Mouse (Mus musculus) ES-CJ7 (cell line): ENCODE measurements around the gene Cnn3.

Source experiments
- DNase-seq: peaks from one replicate; pipeline ENCODE4 v3.0.0; 2011; ENCODE audit warnings: low read depth, low spot score

Gene Cnn3

GRCm38 (mm10) chr3:121418251-121418601 lies 8.1 kb upstream of the Cnn3 start:
- DNase-seq, result peak; percentile 58

- peak; percentile 97 for DNase-seq
Measured at GRCm38 (mm10) chr3:121418850-121419435, 7.4 kb upstream of the Cnn3 start.

DNA sequence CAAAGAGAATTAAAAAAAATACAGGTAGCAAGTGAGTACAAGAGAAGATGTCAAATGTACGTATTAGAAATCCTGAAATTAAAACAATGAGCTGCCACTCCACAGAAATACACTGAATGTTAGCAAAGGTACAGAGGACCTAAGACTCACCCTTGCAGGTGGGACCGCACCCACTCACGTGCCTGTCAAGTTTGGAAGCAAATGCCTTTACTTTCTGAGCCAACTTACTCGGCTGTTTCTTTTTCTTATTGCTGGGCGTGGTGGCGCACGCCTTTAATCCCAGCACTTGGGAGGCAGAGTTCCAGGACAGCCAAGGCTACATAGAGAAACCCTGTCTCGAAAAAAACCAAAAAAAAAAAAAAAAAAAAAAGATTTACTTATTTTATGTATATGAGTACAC lies 3.9 kb upstream of the Cnn3 start:
- DNase-seq, result no peak

DNA sequence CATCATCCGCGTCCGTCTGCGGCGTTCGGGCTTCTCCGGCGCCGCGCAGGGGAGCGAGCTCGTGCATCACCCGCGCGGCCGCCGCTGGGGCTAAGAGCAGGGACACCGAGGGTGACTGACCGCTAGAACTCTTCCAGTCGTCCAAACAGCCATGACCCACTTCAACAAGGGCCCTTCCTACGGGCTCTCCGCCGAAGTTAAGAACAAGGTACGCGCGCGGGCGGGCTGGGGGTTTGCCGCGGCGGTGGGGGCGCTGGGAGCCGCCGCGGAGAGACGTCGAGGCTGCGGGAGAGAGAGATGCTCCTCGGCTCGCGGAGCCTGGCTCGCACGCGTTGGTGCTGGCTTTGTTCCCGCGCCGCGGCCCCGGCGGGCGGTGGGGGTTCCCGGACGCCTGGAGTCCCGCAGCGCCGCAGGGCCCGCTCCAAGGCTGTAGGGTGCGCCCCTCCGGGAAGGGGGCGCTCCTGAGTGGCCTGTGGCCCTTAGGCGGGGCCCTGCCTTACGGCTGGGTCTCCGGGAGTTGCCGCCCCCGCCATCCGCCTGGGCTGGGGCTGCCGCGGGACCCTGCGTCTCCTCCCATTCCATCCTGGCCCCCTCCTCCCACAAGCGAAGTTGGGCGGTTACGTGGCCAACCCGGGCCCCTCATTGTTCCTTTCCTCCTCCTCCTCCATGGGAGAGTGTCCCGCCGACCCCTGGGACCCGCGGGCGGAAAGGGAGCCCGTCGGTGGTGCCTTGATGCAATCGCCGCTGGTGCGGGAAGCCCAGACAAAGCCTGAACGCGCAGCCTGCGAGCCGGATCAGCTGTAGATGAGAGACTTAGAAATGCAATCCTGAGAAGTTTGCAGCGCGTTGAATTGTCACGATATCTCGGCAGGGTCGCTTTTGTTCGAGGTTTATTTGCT lies 573 bp downstream of the Cnn3 start:
- peak; percentile 77 for DNase-seq

GRCm38 (mm10) chr3:121427520-121427908 lies 1.2 kb downstream of the Cnn3 start:
- peak; percentile 78 for DNase-seq

- peak; percentile 79 for DNase-seq
Measured at GRCm38 (mm10) chr3:121428230-121428629, 1.9 kb downstream of the Cnn3 start.

GRCm38 (mm10) chr3:121428696-121429259 lies 2.5 kb downstream of the Cnn3 start:
- peak; percentile 80 for DNase-seq

GRCm38 (mm10) chr3:121429469-121429868 lies 3.2 kb downstream of the Cnn3 start:
- DNase-seq, result no peak

- DNase-seq, result peak; percentile 83
Measured at GRCm38 (mm10) chr3:121430289-121430936, 4.1 kb downstream of the Cnn3 start.

GRCm38 (mm10) chr3:121433359-121433758 lies 7.1 kb downstream of the Cnn3 start:
- DNase-seq, result no peak

DNA sequence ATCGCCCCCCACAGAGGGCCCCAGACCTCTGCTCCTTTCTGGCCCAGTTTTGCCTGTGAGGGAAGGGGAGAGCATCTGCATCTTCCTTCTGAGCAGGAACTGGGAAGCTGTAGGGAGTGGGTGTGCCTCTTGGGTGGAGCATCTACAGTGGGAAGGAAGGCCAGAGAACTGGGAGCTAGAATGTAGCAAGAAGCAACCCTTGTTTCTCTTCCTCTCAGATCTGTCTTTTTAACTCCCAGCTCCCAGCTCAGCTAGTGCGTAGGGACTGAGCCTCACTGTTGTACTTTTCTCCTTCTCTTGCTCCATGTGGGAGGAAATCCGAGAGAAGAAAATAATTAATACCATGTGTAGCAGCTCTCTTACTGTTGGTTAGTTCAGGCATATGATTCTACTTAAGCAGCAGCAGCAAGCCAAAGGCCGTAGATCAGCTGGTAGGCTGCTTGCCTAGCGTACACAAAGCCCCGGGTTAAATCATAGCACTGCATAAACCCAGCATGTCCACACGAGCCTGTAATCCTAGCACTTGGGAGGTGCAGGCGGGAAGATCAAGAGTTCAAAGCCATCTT lies 7.8 kb downstream of the Cnn3 start:
- DNase-seq, result peak; percentile 59

DNA sequence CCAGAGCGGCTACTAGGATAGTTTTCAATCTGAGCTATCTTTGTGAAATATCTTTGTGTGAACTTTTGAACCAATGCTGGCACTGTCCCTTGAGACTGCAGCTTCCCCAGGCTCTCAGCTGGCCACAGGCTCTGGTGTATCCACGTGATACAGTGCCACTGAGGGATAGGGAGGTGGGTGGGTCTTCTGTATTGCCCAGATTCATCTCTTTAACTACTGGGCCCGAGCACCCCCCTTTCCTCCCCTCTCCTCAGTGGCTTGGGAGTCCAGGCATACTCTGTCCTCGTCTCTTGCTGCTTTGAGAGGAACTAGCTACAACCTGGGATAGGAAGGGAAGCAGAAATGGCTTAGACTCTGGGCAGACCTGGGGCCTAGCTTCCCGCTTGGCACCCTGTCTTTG lies 9.0 kb downstream of the Cnn3 start:
- DNase-seq, result no peak

DNA sequence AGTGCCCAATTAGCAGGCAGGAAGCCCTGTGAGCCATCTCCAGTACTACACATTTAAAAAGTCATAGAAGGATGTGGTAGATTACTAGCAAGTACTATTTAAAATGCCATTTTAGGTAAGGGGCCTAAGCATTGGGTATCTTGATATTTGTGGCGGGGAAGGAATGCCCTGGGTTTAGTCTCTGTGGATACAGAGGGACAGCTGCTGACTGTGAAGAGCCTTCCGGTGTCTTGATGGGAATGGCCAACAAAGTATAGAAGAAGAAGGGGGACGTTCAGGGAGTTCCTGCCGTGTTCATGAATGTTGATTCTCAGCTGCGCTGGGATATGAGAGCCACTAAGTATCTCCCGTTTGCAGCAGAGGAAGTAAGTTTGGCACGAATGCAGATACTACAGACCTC lies 10.8 kb downstream of the Cnn3 start:
- no peak for DNase-seq

DNA sequence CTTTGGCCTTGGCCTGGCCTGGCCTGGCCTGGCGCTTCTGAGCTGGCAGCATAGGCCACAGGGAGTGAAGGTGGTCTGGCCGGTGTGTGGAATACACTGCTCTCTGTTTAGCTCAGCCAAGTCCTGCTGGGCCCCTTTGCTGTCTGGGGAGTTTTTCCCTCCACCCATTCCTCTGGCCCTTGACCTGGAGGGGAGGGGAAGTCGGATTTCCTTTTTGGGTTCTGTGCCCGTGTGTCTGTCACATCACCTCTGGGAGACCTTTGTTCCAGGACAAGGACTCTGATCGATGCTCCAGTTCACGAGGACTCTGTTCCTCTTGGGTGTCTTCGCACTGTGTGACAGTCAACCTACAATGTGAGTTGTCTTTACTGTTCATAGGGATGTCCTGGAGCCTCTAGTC lies 11.7 kb downstream of the Cnn3 start:
- DNase-seq, result no peak

- DNase-seq, result no peak
Measured at GRCm38 (mm10) chr3:121439623-121440161, 13.4 kb downstream of the Cnn3 start.

DNA sequence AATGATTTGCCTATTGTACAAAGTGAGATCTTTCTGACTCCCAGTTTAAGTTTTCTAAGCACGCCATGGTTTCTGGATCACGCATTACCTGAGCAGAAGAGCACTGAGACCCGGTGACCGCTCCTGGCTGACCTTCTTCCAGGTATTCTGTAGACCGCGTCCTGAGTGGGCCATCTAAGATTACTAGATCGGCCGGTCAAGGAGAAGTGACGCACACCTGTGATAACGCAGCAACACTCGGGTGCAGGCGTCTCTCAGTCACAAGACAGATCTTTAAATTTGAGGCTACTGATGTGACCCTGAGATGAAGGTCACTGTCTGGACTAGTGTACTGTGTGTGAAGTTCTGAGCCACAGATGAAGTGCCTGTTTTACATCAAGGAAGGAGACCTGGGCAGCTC lies 15.2 kb downstream of the Cnn3 start:
- no peak for DNase-seq

DNA sequence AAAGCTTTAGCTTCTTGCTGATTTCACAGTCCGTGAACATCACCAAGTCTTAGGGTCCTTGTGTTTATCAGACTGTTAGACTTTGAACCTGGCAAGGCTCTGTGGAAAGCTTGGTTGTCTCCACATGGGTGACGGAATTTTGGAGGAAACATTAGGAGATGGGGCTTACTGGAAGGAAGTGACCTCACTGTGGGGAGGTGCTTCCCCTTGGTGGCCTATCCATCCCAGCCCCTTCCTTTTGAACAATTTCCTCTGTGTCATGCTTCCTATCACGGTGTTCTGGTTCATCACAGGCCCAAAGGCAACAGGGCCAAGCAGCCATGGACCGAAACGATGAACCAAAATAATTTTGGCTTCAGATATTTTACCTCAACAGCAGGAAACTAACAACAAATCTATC lies 16.0 kb downstream of the Cnn3 start:
- DNase-seq, result no peak

- DNase-seq, result no peak
Measured at GRCm38 (mm10) chr3:121443861-121444271, 17.6 kb downstream of the Cnn3 start.

- DNase-seq, result no peak
Measured at GRCm38 (mm10) chr3:121444414-121444813, 18.1 kb downstream of the Cnn3 start.

- no peak for DNase-seq
Measured at GRCm38 (mm10) chr3:121446454-121446853, 20.2 kb downstream of the Cnn3 start.

DNA sequence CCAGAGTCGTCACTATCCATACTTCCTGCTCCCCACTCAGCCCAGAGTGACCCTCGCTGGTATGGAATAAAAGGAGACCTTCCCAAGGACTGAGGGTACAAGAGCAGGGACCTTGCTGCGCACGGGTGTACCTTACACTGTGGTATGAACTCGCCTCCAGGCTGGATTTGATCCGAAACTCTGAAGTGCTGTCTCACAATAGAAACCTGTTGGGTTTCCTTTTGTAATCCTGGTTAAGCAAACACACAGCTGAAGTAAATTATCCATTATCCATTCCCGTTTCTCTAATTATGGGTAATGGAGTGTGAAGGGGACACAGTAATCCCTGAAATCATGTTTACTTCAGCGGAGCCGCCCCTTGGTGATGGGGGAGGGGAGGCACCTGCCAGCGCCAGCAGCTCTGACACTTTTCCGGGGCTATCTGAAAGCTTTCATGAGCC lies 21.8 kb downstream of the Cnn3 start:
- DNase-seq, result no peak

DNA sequence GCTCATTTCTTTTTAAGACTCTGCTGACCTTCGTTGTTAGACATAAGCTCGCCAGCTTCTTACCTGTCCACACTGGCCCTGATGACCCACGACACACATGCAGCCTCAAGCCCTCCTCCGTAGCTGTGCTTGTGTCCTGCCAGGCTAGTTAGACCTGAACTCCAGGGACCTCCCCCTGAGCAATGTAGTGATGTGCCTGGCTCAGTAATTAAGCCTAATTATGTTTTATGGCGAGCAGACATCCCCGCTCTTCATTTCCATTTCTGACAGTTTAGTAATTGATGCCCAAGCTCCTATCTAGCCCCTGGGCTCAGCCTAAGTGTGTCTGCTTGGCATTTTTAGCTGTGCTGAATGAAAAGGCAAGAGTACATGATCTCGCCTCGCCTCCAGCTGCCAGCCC lies 22.3 kb downstream of the Cnn3 start:
- DNase-seq, result no peak
